Mouse (Mus musculus) heart, embryonic 16.5 days (tissue): ENCODE results near the gene 3110082I17Rik. TPM values are rescaled to one million over a fixed set of nuclear protein-coding genes. Genes with fewer than 3 reads are reported as not detected.

Source experiments
- ATAC-seq: fragments of 200-750 bp; cut with Nextera tagmentation; replicated peaks from 2 replicates; pipeline ENCODE4 v1.8.0; 2017; ENCODE audit warnings: moderate number of reproducible peaks; ENCODE audit not compliant: insufficient read depth, low FRiP score; ENCODE audit errors: extremely low read depth
- H3K27ac ChIP-seq: fragments of 300-500 bp; sonication (generic); 2 replicates; pipeline ENCODE4 v1.5.1; 2014; ENCODE audit warnings: mild to moderate bottlenecking, low read length, control low read depth, moderate library complexity
- H3K27me3 ChIP-seq: fragments of 300-500 bp; sonication (generic); 2 replicates; pipeline ENCODE4 v1.6.1; 2014; ENCODE audit warnings: low read length, mixed read lengths; ENCODE audit not compliant: control insufficient read depth, insufficient read depth
- H3K36me3 ChIP-seq: fragments of 300-500 bp; sonication (generic); 2 replicates; pipeline ENCODE4 v1.6.1; 2014; ENCODE audit not compliant: control insufficient read depth, insufficient read depth
- H3K4me1 ChIP-seq: fragments of 300-500 bp; sonication (generic); 2 replicates; pipeline ENCODE4 v1.6.1; 2014; ENCODE audit warnings: low read length, mixed read lengths; ENCODE audit not compliant: control insufficient read depth, insufficient read depth
- H3K4me2 ChIP-seq: fragments of 300-500 bp; sonication (generic); 2 replicates; pipeline ENCODE4 v1.6.1; 2014; ENCODE audit warnings: low read depth, mild to moderate bottlenecking, control low read depth, low read length
- H3K4me3 ChIP-seq: fragments of 300-500 bp; sonication (generic); 2 replicates; pipeline ENCODE4 v1.5.1; 2014; ENCODE audit warnings: mild to moderate bottlenecking, control low read depth, low read length
- H3K9ac ChIP-seq: fragments of 300-500 bp; sonication (generic); 2 replicates; pipeline ENCODE4 v1.6.1; 2014; ENCODE audit warnings: low read length, control low read depth
- H3K9me3 ChIP-seq: fragments of 300-500 bp; sonication (generic); replicated peaks from 2 replicates; pipeline ENCODE4 v1.6.1; 2016; ENCODE audit warnings: low read length; ENCODE audit not compliant: control insufficient read depth
- WGBS: fragments of 180-500 bp; shearing (Covaris S2); extraction: QIAGEN DNeasy Blood & Tissue Kit; methylation state at CpG from one replicate; pipeline ENCODE4 v1.1.7; 2014; 5-methylcytosine and 5-hydroxymethylcytosine counted together
- polyA plus RNA-seq: library from polyadenylated mRNA; unstranded; fragments of >200 nt; fragmentation: Nextera tagmentation; extraction: Ambion mirVana; gene quantifications from 2 replicates; pipeline ENCODE4 v1.2.1, GENCODE M21; 2015

Gene 3110082I17Rik
- polyA plus RNA-seq, 1 experiment from 2014 or later, result 17.2 TPM

- no peaks in the 10 kb centered on the region for H3K9me3 ChIP-seq
- H3K36me3 ChIP-seq, result no peaks in the 10 kb centered on the region
- H3K4me3 ChIP-seq, result no peak overlapping the region
- H3K4me1 ChIP-seq, result peaks cover 14% of the 10 kb centered on the region
- 73% methylated on average over 7 of the region's 7 CpGs for WGBS
- no peak overlapping the region for H3K27ac ChIP-seq
- no peak overlapping the region for H3K4me2 ChIP-seq
- 0 out of 2 replicates have a peak, but pooled peaks cover 2% of the 10 kb centered on the region for H3K27me3 ChIP-seq
- H3K9ac ChIP-seq, result no peak overlapping the region
- ATAC-seq, result no peak
Observed at GRCm38 (mm10) chr5:139432747-139433508, 27.4 kb downstream of the 3110082I17Rik start.

GRCm38 (mm10) chr5:139432333-139432732 lies 28.0 kb downstream of the 3110082I17Rik start:
- Histone ChIP-seq H3K4me1 (peaks cover 16% of the 10 kb centered on the region), H3K4me2 (no peak overlapping the region), H3K9me3 (no peaks in the 10 kb centered on the region), H3K9ac (no peak overlapping the region), H3K36me3 (no peaks in the 10 kb centered on the region), H3K4me3 (no peak overlapping the region), H3K27ac (no peak overlapping the region), H3K27me3 (0 out of 2 replicates have a peak, but pooled peaks cover 2% of the 10 kb centered on the region)
- 83% methylated on average over 6 of the region's 6 CpGs for WGBS
- no peak for ATAC-seq

- no peak overlapping the region for H3K9ac ChIP-seq
- H3K4me1 ChIP-seq, result peaks cover 16% of the 10 kb centered on the region
- H3K4me2 ChIP-seq, result no peak overlapping the region
- H3K36me3 ChIP-seq, result no peaks in the 10 kb centered on the region
- H3K27me3 ChIP-seq, result 0 out of 2 replicates have a peak, but pooled peaks cover 2% of the 10 kb centered on the region
- no peak overlapping the region for H3K4me3 ChIP-seq
- 23% methylated on average over 10 of the region's 12 CpGs for WGBS
- ATAC-seq, result peak; percentile 37; the same call in 1 of the 2 replicates
- no peaks in the 10 kb centered on the region for H3K9me3 ChIP-seq
- H3K27ac ChIP-seq, result no peak overlapping the region
Observed at GRCm38 (mm10) chr5:139429818-139430341, 30.4 kb downstream of the 3110082I17Rik start.

GRCm38 (mm10) chr5:139427989-139428388 lies 32.3 kb downstream of the 3110082I17Rik start:
- ATAC-seq, result peak; percentile 69
- H3K9ac ChIP-seq, result peak overlapping the region; percentile 18; the same call in 1 of the 2 replicates
- no peak overlapping the region for H3K27ac ChIP-seq
- no peak overlapping the region for H3K4me2 ChIP-seq
- WGBS, result 35% methylated on average over 9 of the region's 9 CpGs
- no peaks in the 10 kb centered on the region for H3K36me3 ChIP-seq
- H3K4me1 ChIP-seq, result peaks cover 22% of the 10 kb centered on the region
- no peaks in the 10 kb centered on the region for H3K9me3 ChIP-seq
- no peak overlapping the region for H3K4me3 ChIP-seq
- H3K27me3 ChIP-seq, result peaks cover 10% of the 10 kb centered on the region; the same call in 1 of the 2 replicates

GRCm38 (mm10) chr5:139427001-139427400 lies 33.3 kb downstream of the 3110082I17Rik start:
- no peak for ATAC-seq
- Histone ChIP-seq H3K27me3 (peaks cover 10% of the 10 kb centered on the region; the same call in 1 of the 2 replicates), H3K9ac (no peak overlapping the region), H3K27ac (no peak overlapping the region), H3K36me3 (no peaks in the 10 kb centered on the region), H3K4me3 (no peak overlapping the region), H3K4me2 (no peak overlapping the region), H3K9me3 (no peaks in the 10 kb centered on the region), H3K4me1 (peaks cover 27% of the 10 kb centered on the region)
- WGBS, result 87% methylated on average over 9 of the region's 9 CpGs

- ATAC-seq, result no peak
- peaks cover 26% of the 10 kb centered on the region for H3K4me1 ChIP-seq
- no peak overlapping the region for H3K9ac ChIP-seq
- peaks cover 8% of the 10 kb centered on the region; the same call in 1 of the 2 replicates for H3K27me3 ChIP-seq
- H3K27ac ChIP-seq, result no peak overlapping the region
- H3K4me3 ChIP-seq, result no peak overlapping the region
- H3K36me3 ChIP-seq, result no peaks in the 10 kb centered on the region
- H3K9me3 ChIP-seq, result no peaks in the 10 kb centered on the region
- WGBS, result 65% methylated on average over 9 of the region's 9 CpGs
- H3K4me2 ChIP-seq, result no peak overlapping the region
Observed at GRCm38 (mm10) chr5:139425198-139425597, 35.1 kb downstream of the 3110082I17Rik start.

GRCm38 (mm10) chr5:139423026-139423865 lies 37.1 kb downstream of the 3110082I17Rik start, which contains the start of gene Gper1:
TSS of gene Gper1 (plus strand) at chr5:139423151.
- Histone ChIP-seq H3K9me3 (no peaks in the 10 kb centered on the region), H3K27me3 (peaks cover 8% of the 10 kb centered on the region; the same call in 1 of the 2 replicates), H3K9ac (peak within 1 kb of the TSS; percentile 49), H3K4me1 (peaks cover 30% of the 10 kb centered on the region), H3K27ac (no peak within 1 kb of the TSS; the same call in 1 of the 2 replicates), H3K4me2 (peak within 1 kb of the TSS; percentile 48), H3K4me3 (peak within 1 kb of the TSS; percentile 39), H3K36me3 (no peaks in the 10 kb centered on the region)
- WGBS, result 47% methylated on average over 21 of the region's 21 CpGs
- ATAC-seq, result 0 out of 2 replicates have a peak, but pooled peaks have one; percentile 24

- peak overlapping the region; percentile 31; the same call in 1 of the 2 replicates for H3K9ac ChIP-seq
Observed at GRCm38 (mm10) chr5:139418633-139419032, 41.7 kb downstream of the 3110082I17Rik start.

More at GRCm38 (mm10) chr5:139418633-139419032, 41.7 kb downstream of the 3110082I17Rik start:
- Histone ChIP-seq H3K27ac (peak overlapping the region; percentile 67), H3K4me3 (no peak overlapping the region), H3K4me1 (peaks cover 29% of the 10 kb centered on the region), H3K4me2 (peak overlapping the region; percentile 33), H3K36me3 (no peaks in the 10 kb centered on the region), H3K27me3 (0 out of 2 replicates have a peak, but pooled peaks cover 2% of the 10 kb centered on the region), H3K9me3 (peaks cover 5% of the 10 kb centered on the region; the same call in 1 of the 2 replicates)
- ATAC-seq, result peak; percentile 74
- 10% methylated on average over 3 of the region's 3 CpGs for WGBS
